Mouse (Mus musculus) liver, embryonic 12.5 days (tissue): ENCODE measurements around the gene Ptpa. TPM values are rescaled to one million over a fixed set of nuclear protein-coding genes. Genes with fewer than 3 reads are reported as not detected.

Source experiments
- ATAC-seq: fragments of 200-750 bp; cut with Nextera tagmentation; 2 replicates; pipeline ENCODE4 v1.8.0; 2017; ENCODE audit warnings: moderate number of reproducible peaks, mild to moderate bottlenecking, moderate library complexity
- H3K27ac ChIP-seq: fragments of 300-500 bp; sonication (generic); 2 replicates; pipeline ENCODE4 v1.5.1; 2016; ENCODE audit warnings: mild to moderate bottlenecking
- H3K27me3 ChIP-seq: fragments of 300-500 bp; sonication (generic); replicated peaks from 2 replicates; pipeline ENCODE4 v1.6.1; 2016; ENCODE audit warnings: mild to moderate bottlenecking, moderate library complexity
- H3K36me3 ChIP-seq: fragments of 300-500 bp; sonication (generic); 2 replicates; pipeline ENCODE4 v1.6.1; 2016; ENCODE audit warnings: mild to moderate bottlenecking, moderate library complexity
- H3K4me1 ChIP-seq: fragments of 300-500 bp; sonication (generic); 2 replicates; pipeline ENCODE4 v1.6.1; 2016
- H3K4me2 ChIP-seq: fragments of 300-500 bp; sonication (generic); 2 replicates; pipeline ENCODE4 v1.6.1; 2016; ENCODE audit warnings: mild to moderate bottlenecking, moderate library complexity
- H3K4me3 ChIP-seq: fragments of 300-500 bp; sonication (generic); 2 replicates; pipeline ENCODE4 v1.5.1; 2016; ENCODE audit warnings: mild to moderate bottlenecking, moderate library complexity
- H3K9ac ChIP-seq: fragments of 300-500 bp; sonication (generic); 2 replicates; pipeline ENCODE4 v1.6.1; 2016; ENCODE audit warnings: mild to moderate bottlenecking, moderate library complexity
- H3K9me3 ChIP-seq: fragments of 300-500 bp; sonication (generic); replicated peaks from 2 replicates; pipeline ENCODE4 v1.6.1; 2016; ENCODE audit warnings: mild to moderate bottlenecking, moderate library complexity
- WGBS: fragments of 180-500 bp; shearing (Covaris S2); methylation state at CpG from one replicate; pipeline ENCODE4 v1.1.7; 2016; ENCODE audit not compliant: insufficient replicate concordance; 5-methylcytosine and 5-hydroxymethylcytosine counted together
- polyA plus RNA-seq: library from polyadenylated mRNA; unstranded; fragments of >200 nt; fragmentation: Nextera tagmentation; extraction: Ambion mirVana; gene quantifications from 2 replicates; pipeline ENCODE4 v1.2.1, GENCODE M21; 2016

Gene Ptpa
- polyA plus RNA-seq, 1 experiment from 2014 or later, result 173 TPM

DNA sequence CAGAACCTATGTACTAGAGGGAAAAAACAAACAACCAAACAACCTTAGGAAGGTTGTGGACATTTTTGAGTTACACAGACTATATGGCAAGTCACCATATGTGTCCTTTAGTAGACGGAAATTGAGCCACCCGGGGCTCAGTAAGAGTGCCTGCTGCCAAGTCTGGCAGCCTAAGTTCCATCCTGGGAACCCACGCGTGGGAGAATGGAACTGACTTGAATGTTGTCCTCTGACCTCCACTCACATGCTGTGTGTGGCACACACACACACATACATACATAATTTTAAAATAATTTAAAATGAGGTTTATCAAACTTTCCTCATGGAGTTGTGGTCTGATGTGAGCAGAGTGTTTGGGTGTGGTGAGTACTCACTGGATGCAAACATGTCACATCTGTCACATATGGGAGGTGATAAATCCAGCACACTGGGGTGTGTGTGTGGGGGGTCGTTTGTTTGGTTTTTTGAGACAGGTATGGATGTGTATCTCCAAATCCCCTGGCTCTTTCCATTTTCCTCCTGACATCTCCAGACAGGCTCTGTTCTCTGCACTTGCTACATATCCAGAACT is 1.8 kb downstream of the Ptpa start:
- Histone ChIP-seq H3K36me3 (peaks cover 38% of the 10 kb centered on the region), H3K9ac (peak overlapping the region; percentile 100), H3K4me1 (peaks cover 76% of the 10 kb centered on the region), H3K27me3 (no peaks in the 10 kb centered on the region), H3K9me3 (no peaks in the 10 kb centered on the region), H3K4me2 (peak overlapping the region; percentile 93), H3K4me3 (peak overlapping the region; percentile 98), H3K27ac (peak overlapping the region; percentile 97)
- 31% methylated on average over 5 of the region's 5 CpGs for WGBS
- ATAC-seq, result peak; percentile 75

GRCm38 (mm10) chr2:30418259-30418658 is 2.4 kb downstream of the Ptpa start:
- ATAC-seq, result no peak
- peaks cover 75% of the 10 kb centered on the region for H3K4me1 ChIP-seq
- H3K36me3 ChIP-seq, result peaks cover 38% of the 10 kb centered on the region
- 64% methylated on average over 6 of the region's 6 CpGs for whole genome bisulfite sequencing
- H3K9me3 ChIP-seq, result no peaks in the 10 kb centered on the region
- H3K27me3 ChIP-seq, result no peaks in the 10 kb centered on the region
- H3K4me2 ChIP-seq, result peak overlapping the region; percentile 93
- H3K27ac ChIP-seq, result peak overlapping the region; percentile 97
- H3K9ac ChIP-seq, result peak overlapping the region; percentile 100
- peak overlapping the region; percentile 98 for H3K4me3 ChIP-seq

- peaks cover 45% of the 10 kb centered on the region for H3K36me3 ChIP-seq
- no peaks in the 10 kb centered on the region for H3K9me3 ChIP-seq
- 32% methylated on average over 10 of the region's 10 CpGs for WGBS
- peak overlapping the region; percentile 97 for H3K27ac ChIP-seq
- H3K9ac ChIP-seq, result peak overlapping the region; percentile 100
- peak overlapping the region; percentile 93 for H3K4me2 ChIP-seq
- no peaks in the 10 kb centered on the region for H3K27me3 ChIP-seq
- peak overlapping the region; percentile 98 for H3K4me3 ChIP-seq
- no peak for ATAC-seq
- peaks cover 73% of the 10 kb centered on the region for H3K4me1 ChIP-seq
These were observed 3.3 kb downstream of the Ptpa start for GRCm38 (mm10) chr2:30419112-30419511.

DNA sequence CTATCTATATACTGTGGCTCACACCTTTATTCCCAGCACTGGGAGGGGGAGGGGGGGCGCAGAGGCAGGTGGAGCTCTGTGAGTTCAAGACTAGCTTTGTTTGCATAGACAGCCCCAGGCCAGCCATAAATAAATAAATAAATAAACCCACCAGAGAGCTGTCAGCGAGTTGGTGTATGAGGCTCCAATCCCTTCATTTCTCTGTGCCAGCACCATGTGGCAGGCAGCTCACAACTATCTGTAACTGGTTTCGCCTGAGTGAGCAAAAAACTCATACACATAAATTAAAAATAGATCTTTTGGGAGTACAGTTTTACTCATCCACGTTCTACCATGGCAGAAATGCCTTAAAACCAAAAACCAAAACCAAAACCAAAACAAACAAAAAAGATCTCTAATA is 5.6 kb downstream of the Ptpa start:
- Histone ChIP-seq H3K4me1 (peaks cover 64% of the 10 kb centered on the region), H3K9ac (no peak overlapping the region), H3K27ac (no peak overlapping the region), H3K36me3 (peaks cover 53% of the 10 kb centered on the region), H3K27me3 (no peaks in the 10 kb centered on the region), H3K4me3 (no peak overlapping the region), H3K4me2 (no peak overlapping the region), H3K9me3 (no peaks in the 10 kb centered on the region)
- WGBS, result 78% methylated on average over 4 of the region's 4 CpGs
- ATAC-seq, result no peak

- Histone ChIP-seq H3K4me1 (peaks cover 5% of the 10 kb centered on the region), H3K4me2 (no peak overlapping the region), H3K9ac (no peak overlapping the region), H3K4me3 (no peak overlapping the region), H3K27ac (no peak overlapping the region), H3K36me3 (peaks cover 85% of the 10 kb centered on the region), H3K27me3 (no peaks in the 10 kb centered on the region), H3K9me3 (no peaks in the 10 kb centered on the region)
- ATAC-seq, result no peak
These were observed 13.3 kb downstream of the Ptpa start for GRCm38 (mm10) chr2:30429156-30429555.

- WGBS, result 36% methylated on average over 5 of the region's 5 CpGs
- H3K27ac ChIP-seq, result peak overlapping the region; percentile 70
- 0 out of 2 replicates have a peak overlapping the region, but pooled peaks have one; percentile 27 for H3K9ac ChIP-seq
These were observed 19.7 kb downstream of the Ptpa start for GRCm38 (mm10) chr2:30435326-30436155.

GRCm38 (mm10) chr2:30436156-30436545 is 20.3 kb downstream of the Ptpa start:
- 80% methylated on average over 5 of the region's 5 CpGs for WGBS
- Histone ChIP-seq H3K27ac (no peak overlapping the region), H3K4me1 (peaks cover 42% of the 10 kb centered on the region), H3K9me3 (no peaks in the 10 kb centered on the region), H3K9ac (no peak overlapping the region), H3K36me3 (peaks cover 99% of the 10 kb centered on the region), H3K27me3 (no peaks in the 10 kb centered on the region), H3K4me3 (no peak overlapping the region), H3K4me2 (no peak overlapping the region)
- no peak for ATAC-seq

More at GRCm38 (mm10) chr2:30435326-30436155, 19.7 kb downstream of the Ptpa start:
- Histone ChIP-seq H3K27me3 (no peaks in the 10 kb centered on the region), H3K4me2 (peak overlapping the region; percentile 32), H3K4me3 (no peak overlapping the region), H3K36me3 (peaks cover 100% of the 10 kb centered on the region), H3K9me3 (no peaks in the 10 kb centered on the region), H3K4me1 (peaks cover 36% of the 10 kb centered on the region)
- peak; percentile 69 for ATAC-seq

GRCm38 (mm10) chr2:30436809-30437208 is 21.0 kb downstream of the Ptpa start:
- Histone ChIP-seq H3K9me3 (no peaks in the 10 kb centered on the region), H3K9ac (no peak overlapping the region), H3K4me1 (peaks cover 49% of the 10 kb centered on the region), H3K27ac (no peak overlapping the region), H3K36me3 (peaks cover 99% of the 10 kb centered on the region), H3K4me2 (no peak overlapping the region), H3K4me3 (no peak overlapping the region), H3K27me3 (no peaks in the 10 kb centered on the region)
- no peak for ATAC-seq
- WGBS, result 88% methylated on average over 4 of the region's 4 CpGs

GRCm38 (mm10) chr2:30437791-30438190 is 22.0 kb downstream of the Ptpa start:
- Histone ChIP-seq H3K9ac (no peak overlapping the region), H3K9me3 (no peaks in the 10 kb centered on the region), H3K36me3 (peaks cover 99% of the 10 kb centered on the region), H3K27me3 (no peaks in the 10 kb centered on the region), H3K4me2 (no peak overlapping the region), H3K4me3 (no peak overlapping the region), H3K4me1 (peaks cover 58% of the 10 kb centered on the region), H3K27ac (no peak overlapping the region)
- WGBS, result 76% methylated on average over 4 of the region's 4 CpGs
- no peak for ATAC-seq

- ATAC-seq, result no peak
- Histone ChIP-seq H3K4me2 (no peak overlapping the region), H3K27ac (peak overlapping the region; percentile 82), H3K27me3 (no peaks in the 10 kb centered on the region), H3K9ac (no peak overlapping the region), H3K4me1 (peaks cover 65% of the 10 kb centered on the region), H3K9me3 (no peaks in the 10 kb centered on the region), H3K36me3 (peaks cover 99% of the 10 kb centered on the region), H3K4me3 (no peak overlapping the region)
- 88% methylated on average over 6 of the region's 6 CpGs for WGBS
These were observed 23.8 kb downstream of the Ptpa start for GRCm38 (mm10) chr2:30439631-30440030.

DNA sequence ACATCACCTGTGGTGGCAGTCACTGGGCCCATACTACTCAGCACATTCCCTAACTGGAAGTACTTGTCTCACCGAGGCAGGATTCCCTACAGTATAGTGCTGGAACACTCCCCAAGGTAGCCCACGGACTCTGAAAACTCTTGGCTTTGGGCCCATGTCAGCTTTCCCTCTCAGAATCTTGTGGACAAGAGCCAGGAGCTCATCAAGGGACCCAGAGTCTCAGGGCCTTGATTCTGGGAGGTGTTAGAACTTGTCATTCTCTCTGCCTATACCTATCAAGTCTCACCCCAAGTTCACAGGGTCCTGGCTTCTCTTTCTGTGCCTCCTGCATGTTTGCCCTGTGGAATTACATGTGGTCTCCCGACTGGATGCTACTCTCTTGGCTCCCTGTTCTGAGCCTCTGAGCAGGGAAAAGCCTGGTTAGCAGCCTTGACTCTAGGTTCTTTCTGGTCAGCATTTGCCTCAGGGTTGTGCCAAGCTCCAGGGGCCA is 24.4 kb downstream of the Ptpa start:
- H3K4me3 ChIP-seq, result no peak overlapping the region
- peaks cover 99% of the 10 kb centered on the region for H3K36me3 ChIP-seq
- no peaks in the 10 kb centered on the region for H3K27me3 ChIP-seq
- no peak for ATAC-seq
- peak overlapping the region; percentile 15; the same call in 1 of the 2 replicates for H3K9ac ChIP-seq
- H3K27ac ChIP-seq, result peak overlapping the region; percentile 82
- H3K4me2 ChIP-seq, result no peak overlapping the region
- no peaks in the 10 kb centered on the region for H3K9me3 ChIP-seq
- 71% methylated on average over 3 of the region's 3 CpGs for WGBS
- H3K4me1 ChIP-seq, result peaks cover 65% of the 10 kb centered on the region
